Mouse (Mus musculus) neural tube, embryonic 12.5 days (tissue): ENCODE measurements around the gene Apip. TPM values are rescaled to one million over a fixed set of nuclear protein-coding genes. Genes with fewer than 3 reads are reported as not detected.

ENCODE experiments used
- ATAC-seq: fragments of 200-750 bp; cut with Nextera tagmentation; 2 replicates; pipeline ENCODE4 v1.8.0; 2017; ENCODE audit warnings: low read depth, mild to moderate bottlenecking, moderate TSS enrichment, moderate library complexity; ENCODE audit not compliant: low FRiP score
- H3K27ac ChIP-seq: fragments of 300-500 bp; sonication (generic); 2 replicates; pipeline ENCODE4 v1.5.1; 2016
- H3K27me3 ChIP-seq: fragments of 300-500 bp; sonication (generic); replicated peaks from 2 replicates; pipeline ENCODE4 v1.6.1; 2016; ENCODE audit warnings: mild to moderate bottlenecking
- H3K36me3 ChIP-seq: fragments of 300-500 bp; sonication (generic); 2 replicates; pipeline ENCODE4 v1.6.1; 2016; ENCODE audit warnings: mild to moderate bottlenecking
- H3K4me1 ChIP-seq: fragments of 300-500 bp; sonication (generic); 2 replicates; pipeline ENCODE4 v1.6.1; 2016
- H3K4me2 ChIP-seq: fragments of 300-500 bp; sonication (generic); replicated peaks from 2 replicates; pipeline ENCODE4 v1.6.1; 2016; ENCODE audit warnings: mild to moderate bottlenecking
- H3K4me3 ChIP-seq: fragments of 300-500 bp; sonication (generic); 2 replicates; pipeline ENCODE4 v1.5.1; 2016
- H3K9ac ChIP-seq: fragments of 300-500 bp; sonication (generic); 2 replicates; pipeline ENCODE4 v1.6.1; 2016; ENCODE audit warnings: mild to moderate bottlenecking
- H3K9me3 ChIP-seq: fragments of 300-500 bp; sonication (generic); 2 replicates; pipeline ENCODE4 v1.6.1; 2016; ENCODE audit warnings: mild to moderate bottlenecking
- whole genome bisulfite sequencing: fragments of 180-500 bp; shearing (Covaris S2); methylation state at CpG from one replicate; pipeline ENCODE4 v1.1.7; 2016; 5-methylcytosine and 5-hydroxymethylcytosine counted together
- polyA plus RNA-seq: library from polyadenylated mRNA; unstranded; fragments of >200 nt; fragmentation: Nextera tagmentation; extraction: Ambion mirVana; gene quantifications from 2 replicates; pipeline ENCODE4 v1.2.1, GENCODE M21; 2016

Gene Apip
- polyA plus RNA-seq, 1 experiment from 2014 or later, result 57.8 TPM

DNA sequence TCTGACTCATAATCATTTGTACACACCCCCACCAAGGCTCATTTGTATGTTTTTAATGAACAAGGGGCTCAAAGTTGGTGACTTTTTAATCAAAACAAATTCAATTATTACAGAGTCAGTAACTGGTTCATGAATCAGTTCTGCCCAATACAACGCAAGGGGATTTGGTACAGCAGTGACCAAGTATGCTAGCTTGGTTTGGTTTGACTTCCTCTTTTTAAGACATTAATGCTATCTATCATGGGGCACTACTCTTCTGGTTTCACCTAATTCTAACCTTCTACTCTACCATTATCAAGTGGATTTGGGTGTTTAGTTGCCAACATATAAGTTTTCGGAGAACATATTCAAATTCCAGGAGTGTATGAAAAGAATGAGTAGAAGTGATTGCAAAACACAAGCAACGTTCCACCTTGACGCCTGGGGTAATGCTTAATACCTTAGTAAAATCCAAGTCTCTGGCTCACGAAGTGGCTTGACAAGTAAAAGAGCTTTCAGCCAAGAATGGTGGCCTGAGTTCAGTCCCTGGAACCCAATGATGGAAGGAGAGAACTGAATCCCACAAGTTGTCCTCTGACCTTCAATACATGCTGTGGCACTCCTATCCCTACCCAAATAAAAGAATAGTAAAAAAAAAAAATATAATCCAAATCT is 3.6 kb upstream of the Apip start:
- H3K36me3 ChIP-seq, result no peaks in the 10 kb centered on the region
- H3K9ac ChIP-seq, result no peak overlapping the region
- no peak overlapping the region for H3K27ac ChIP-seq
- 97% methylated on average over 5 of the region's 5 CpGs for WGBS
- H3K4me3 ChIP-seq, result no peak overlapping the region
- no peaks in the 10 kb centered on the region for H3K27me3 ChIP-seq
- no peaks in the 10 kb centered on the region for H3K9me3 ChIP-seq
- no peak for ATAC-seq
- H3K4me1 ChIP-seq, result peaks cover 11% of the 10 kb centered on the region
- H3K4me2 ChIP-seq, result no peak overlapping the region

DNA sequence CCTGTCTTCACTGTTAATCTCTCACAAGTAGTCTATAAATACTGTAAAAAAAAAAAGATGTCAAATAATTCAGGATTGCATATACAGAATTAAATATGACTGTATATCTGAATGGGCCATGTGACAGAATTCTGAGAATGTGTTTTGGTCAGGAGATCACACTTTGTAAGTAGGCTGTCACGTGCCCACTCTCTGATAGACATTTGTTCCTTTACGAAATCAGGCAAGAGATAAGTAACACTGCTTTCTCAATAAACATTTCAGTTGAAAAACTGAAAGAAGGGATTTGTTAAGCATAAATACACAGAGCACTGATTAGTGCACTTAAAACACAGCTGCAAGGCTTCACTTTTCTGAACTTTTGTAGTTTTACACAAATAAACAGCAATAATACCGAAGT is 2.9 kb upstream of the Apip start:
- WGBS, result 85% methylated on average over 3 of the region's 3 CpGs
- H3K9me3 ChIP-seq, result no peaks in the 10 kb centered on the region
- no peak overlapping the region for H3K4me2 ChIP-seq
- no peaks in the 10 kb centered on the region for H3K36me3 ChIP-seq
- H3K27me3 ChIP-seq, result no peaks in the 10 kb centered on the region
- H3K4me1 ChIP-seq, result peaks cover 11% of the 10 kb centered on the region
- no peak overlapping the region for H3K27ac ChIP-seq
- no peak overlapping the region for H3K9ac ChIP-seq
- no peak overlapping the region for H3K4me3 ChIP-seq
- no peak for ATAC-seq

DNA sequence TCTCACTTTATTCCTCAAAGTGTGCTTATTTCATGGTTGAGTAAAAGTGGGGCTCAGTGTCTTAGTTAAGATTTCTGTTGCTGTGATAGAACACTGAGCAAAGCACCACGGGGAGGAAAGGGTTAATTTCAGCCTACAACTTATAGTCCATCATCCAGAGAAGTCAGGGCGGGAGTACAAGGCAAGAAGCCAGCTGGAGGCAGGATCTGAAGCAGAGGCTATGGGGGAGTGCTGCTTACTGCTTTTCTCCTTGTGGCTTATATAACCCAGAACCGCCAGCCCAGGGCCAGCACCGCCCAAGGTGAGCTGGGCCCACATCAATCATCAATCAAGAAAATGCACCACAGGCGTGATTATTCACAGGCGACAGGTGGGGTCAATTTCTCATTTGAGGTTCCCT is 7.6 kb downstream of the Apip start:
- H3K27ac ChIP-seq, result no peak overlapping the region
- ATAC-seq, result no peak
- no peaks in the 10 kb centered on the region for H3K4me1 ChIP-seq
- H3K4me3 ChIP-seq, result no peak overlapping the region
- no peaks in the 10 kb centered on the region for H3K9me3 ChIP-seq
- no peak overlapping the region for H3K9ac ChIP-seq
- 0 out of 2 replicates have a peak, but pooled peaks cover 3% of the 10 kb centered on the region for H3K36me3 ChIP-seq
- H3K27me3 ChIP-seq, result no peaks in the 10 kb centered on the region
- no peak overlapping the region for H3K4me2 ChIP-seq
- 72% methylated on average over 6 of the region's 6 CpGs for WGBS

DNA sequence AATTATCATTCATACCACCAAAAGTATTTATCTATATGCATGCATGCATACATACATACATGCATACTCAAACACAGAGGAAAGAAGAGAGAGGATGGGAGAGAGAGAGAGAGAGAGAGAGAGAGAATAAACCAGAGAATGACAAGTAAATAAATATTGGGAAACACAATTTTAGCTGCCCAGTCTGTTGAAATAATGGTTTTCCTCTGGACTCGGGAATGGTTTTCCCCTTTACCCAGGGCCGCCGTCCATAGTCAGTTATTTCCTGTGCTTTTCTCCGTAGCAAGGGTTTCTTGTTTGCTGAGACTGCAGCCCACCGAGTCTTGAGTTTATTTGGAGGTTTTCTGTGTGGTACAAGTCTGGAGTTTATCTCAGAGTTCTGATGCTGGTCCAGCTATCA is 8.2 kb downstream of the Apip start:
- Histone ChIP-seq H3K36me3 (0 out of 2 replicates have a peak, but pooled peaks cover 3% of the 10 kb centered on the region), H3K9me3 (no peaks in the 10 kb centered on the region), H3K27ac (no peak overlapping the region), H3K4me1 (no peaks in the 10 kb centered on the region), H3K27me3 (no peaks in the 10 kb centered on the region), H3K4me2 (no peak overlapping the region), H3K4me3 (no peak overlapping the region), H3K9ac (no peak overlapping the region)
- no peak for ATAC-seq
- WGBS, result 86% methylated on average over 5 of the region's 5 CpGs

DNA sequence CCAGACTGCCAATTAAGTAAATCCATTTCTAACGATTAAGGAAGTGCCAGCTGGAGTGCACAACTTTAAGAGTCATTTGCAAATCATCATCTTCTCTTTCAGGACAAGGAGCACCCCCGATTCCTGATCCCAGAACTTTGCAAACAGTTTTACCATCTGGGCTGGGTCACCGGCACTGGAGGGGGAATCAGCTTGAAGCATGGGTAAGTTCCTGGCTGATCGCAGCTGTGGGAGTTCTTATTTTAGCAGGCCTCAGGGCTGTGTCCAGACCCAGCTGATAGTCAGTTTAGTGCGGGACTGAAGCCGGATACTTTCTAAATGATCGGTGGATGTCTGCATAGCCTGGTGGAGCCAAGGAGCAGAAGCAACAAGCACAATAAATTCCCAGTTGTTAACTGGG is 9.4 kb downstream of the Apip start:
- no peak overlapping the region for H3K4me3 ChIP-seq
- H3K9me3 ChIP-seq, result no peaks in the 10 kb centered on the region
- H3K27me3 ChIP-seq, result no peaks in the 10 kb centered on the region
- H3K4me2 ChIP-seq, result no peak overlapping the region
- H3K4me1 ChIP-seq, result no peaks in the 10 kb centered on the region
- ATAC-seq, result no peak
- peaks cover 8% of the 10 kb centered on the region; the same call in 1 of the 2 replicates for H3K36me3 ChIP-seq
- H3K9ac ChIP-seq, result no peak overlapping the region
- no peak overlapping the region for H3K27ac ChIP-seq
- WGBS, result 82% methylated on average over 7 of the region's 7 CpGs

DNA sequence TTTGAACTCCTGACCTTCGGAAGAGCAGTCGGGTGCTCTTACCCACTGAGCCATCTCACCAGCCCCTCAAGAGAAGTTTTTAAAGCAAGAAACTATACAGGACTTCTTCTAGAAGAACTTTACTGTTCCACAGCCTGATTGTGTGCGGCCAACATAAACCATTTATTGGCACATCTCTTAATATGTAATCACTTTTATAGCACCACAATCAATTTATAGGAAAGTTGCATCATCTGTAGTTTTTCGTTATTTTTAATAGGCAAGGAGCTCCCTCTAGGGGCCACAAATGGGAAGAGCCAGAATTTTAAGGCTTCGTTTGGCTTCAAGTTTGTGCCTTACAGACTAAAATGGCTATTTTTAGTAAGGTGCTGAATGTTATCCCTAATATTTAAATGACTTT is 11.0 kb downstream of the Apip start:
- no peak overlapping the region for H3K9ac ChIP-seq
- H3K4me2 ChIP-seq, result no peak overlapping the region
- H3K4me1 ChIP-seq, result no peaks in the 10 kb centered on the region
- H3K4me3 ChIP-seq, result no peak overlapping the region
- H3K27me3 ChIP-seq, result no peaks in the 10 kb centered on the region
- no peaks in the 10 kb centered on the region for H3K9me3 ChIP-seq
- WGBS, result 69% methylated on average over 5 of the region's 5 CpGs
- peaks cover 20% of the 10 kb centered on the region; the same call in 1 of the 2 replicates for H3K36me3 ChIP-seq
- no peak overlapping the region for H3K27ac ChIP-seq
- ATAC-seq, result no peak

DNA sequence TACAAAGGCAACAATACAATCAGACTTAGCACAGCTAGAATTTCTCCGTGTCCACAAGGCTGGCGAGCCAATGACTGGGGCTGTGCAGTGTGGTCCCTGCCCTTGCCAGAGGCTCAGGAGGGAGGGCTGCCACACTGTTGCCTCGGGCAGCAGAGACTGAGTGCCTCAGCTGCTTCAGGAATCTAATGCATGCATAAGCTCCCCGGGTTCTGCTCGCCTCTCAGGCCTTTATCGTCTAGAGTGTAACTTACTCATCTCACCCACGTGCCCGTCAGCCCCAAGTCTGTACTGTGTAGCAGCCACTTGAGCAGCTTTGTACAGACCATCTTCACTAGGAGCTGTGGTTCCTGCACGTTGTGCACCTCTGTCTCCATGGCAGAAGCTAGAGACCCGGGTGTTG is 12.2 kb downstream of the Apip start:
- no peak overlapping the region for H3K4me2 ChIP-seq
- no peak overlapping the region for H3K4me3 ChIP-seq
- ATAC-seq, result no peak
- 72% methylated on average over 10 of the region's 10 CpGs for WGBS
- no peaks in the 10 kb centered on the region for H3K4me1 ChIP-seq
- H3K27me3 ChIP-seq, result no peaks in the 10 kb centered on the region
- peaks cover 18% of the 10 kb centered on the region; the same call in 1 of the 2 replicates for H3K36me3 ChIP-seq
- no peak overlapping the region for H3K9ac ChIP-seq
- H3K9me3 ChIP-seq, result no peaks in the 10 kb centered on the region
- H3K27ac ChIP-seq, result no peak overlapping the region

DNA sequence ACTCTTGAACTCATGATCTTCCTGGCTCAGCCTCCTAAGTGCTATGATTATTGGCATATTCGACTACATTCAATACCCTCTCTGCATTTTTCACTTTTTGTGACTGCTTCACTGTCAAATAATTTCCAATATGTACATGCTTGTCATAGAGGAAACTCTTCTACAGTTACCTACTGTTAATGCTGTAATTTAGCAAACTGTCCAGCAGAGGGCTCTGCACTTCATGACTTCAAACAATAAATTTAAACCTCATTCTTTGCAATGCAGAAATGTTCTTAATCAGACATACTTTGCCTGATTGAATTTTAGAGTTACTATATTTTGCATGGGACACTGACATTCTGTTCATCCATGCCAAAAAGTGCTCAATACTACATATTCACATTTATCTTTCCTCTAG is 13.0 kb downstream of the Apip start:
- Histone ChIP-seq H3K27me3 (no peaks in the 10 kb centered on the region), H3K36me3 (peaks cover 18% of the 10 kb centered on the region; the same call in 1 of the 2 replicates), H3K9me3 (no peaks in the 10 kb centered on the region), H3K4me1 (no peaks in the 10 kb centered on the region), H3K27ac (no peak overlapping the region), H3K4me2 (no peak overlapping the region), H3K4me3 (no peak overlapping the region), H3K9ac (no peak overlapping the region)
- WGBS, result 14% methylated on average over 1 of the region's 1 CpGs
- no peak for ATAC-seq

DNA sequence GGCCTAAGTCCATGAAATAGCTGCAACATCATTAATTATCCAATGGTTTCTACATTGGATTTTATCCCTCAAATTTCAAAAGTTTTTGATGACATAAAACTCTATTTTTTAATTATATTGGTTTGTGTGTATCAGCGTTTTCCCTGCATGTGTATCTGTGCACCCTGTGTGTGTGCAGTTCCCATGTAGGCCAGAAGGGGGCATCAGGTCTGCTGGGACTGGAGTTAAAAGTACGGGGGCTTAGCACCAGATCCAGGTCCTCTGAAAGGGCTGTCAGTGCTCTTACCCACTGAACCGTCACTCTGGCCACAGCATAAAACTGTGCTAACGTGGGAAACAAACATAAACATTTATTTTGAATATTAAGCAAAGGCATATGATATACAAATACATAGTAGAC is 14.6 kb downstream of the Apip start:
- Histone ChIP-seq H3K4me3 (no peak overlapping the region), H3K4me1 (no peaks in the 10 kb centered on the region), H3K9ac (no peak overlapping the region), H3K27me3 (no peaks in the 10 kb centered on the region), H3K9me3 (no peaks in the 10 kb centered on the region), H3K36me3 (peaks cover 20% of the 10 kb centered on the region; the same call in 1 of the 2 replicates), H3K27ac (no peak overlapping the region), H3K4me2 (no peak overlapping the region)
- WGBS, result 97% methylated on average over 4 of the region's 4 CpGs
- no peak for ATAC-seq

DNA sequence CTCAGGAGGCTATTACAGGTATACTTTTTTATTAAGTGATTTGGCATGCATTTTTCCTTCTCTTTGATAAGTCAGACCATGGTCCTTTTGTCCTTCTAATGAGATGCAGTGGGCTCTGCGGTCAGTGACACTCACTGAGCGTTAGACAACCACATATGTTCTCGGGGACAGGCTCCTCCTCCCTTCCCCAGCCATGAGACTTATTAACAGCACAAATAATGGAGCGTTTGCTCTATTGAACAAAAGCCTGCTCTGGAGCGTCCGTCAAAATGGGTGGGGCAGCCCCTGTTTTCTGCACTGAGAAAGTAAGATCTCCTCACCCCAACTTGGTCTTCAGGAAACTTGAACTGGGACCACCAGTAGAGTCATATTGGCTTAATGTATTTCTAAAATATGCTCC is 16.0 kb downstream of the Apip start:
- Histone ChIP-seq H3K36me3 (peaks cover 34% of the 10 kb centered on the region), H3K9me3 (no peaks in the 10 kb centered on the region), H3K4me3 (no peak overlapping the region), H3K9ac (no peak overlapping the region), H3K27ac (no peak overlapping the region), H3K4me1 (no peaks in the 10 kb centered on the region), H3K4me2 (no peak overlapping the region), H3K27me3 (no peaks in the 10 kb centered on the region)
- 57% methylated on average over 6 of the region's 6 CpGs for WGBS
- no peak for ATAC-seq

DNA sequence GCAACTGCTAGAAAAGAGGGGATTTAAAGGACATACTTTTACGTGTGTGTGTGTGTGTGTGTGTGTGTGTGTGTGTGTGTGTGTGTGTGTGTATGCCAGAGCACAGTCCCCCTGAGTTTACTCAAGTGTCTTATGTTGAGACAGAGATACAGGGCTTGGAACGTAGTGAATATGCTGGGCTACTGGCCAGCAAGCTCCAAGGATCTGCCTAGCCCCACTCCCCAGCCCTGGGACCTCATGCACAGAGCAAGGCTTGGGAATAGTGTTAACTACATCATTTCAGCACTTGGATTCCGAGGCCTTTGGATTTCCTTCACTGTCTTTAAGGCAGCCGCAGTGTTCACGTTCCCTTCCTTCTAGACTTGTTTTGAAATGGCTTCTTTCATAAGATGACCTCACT is 29.1 kb downstream of the Apip start:
- Histone ChIP-seq H3K4me2 (no peak overlapping the region), H3K36me3 (no peaks in the 10 kb centered on the region), H3K4me3 (no peak overlapping the region), H3K9ac (no peak overlapping the region), H3K27ac (no peak overlapping the region), H3K4me1 (no peaks in the 10 kb centered on the region), H3K9me3 (no peaks in the 10 kb centered on the region), H3K27me3 (no peaks in the 10 kb centered on the region)
- no peak for ATAC-seq
- 84% methylated on average over 5 of the region's 5 CpGs for WGBS

DNA sequence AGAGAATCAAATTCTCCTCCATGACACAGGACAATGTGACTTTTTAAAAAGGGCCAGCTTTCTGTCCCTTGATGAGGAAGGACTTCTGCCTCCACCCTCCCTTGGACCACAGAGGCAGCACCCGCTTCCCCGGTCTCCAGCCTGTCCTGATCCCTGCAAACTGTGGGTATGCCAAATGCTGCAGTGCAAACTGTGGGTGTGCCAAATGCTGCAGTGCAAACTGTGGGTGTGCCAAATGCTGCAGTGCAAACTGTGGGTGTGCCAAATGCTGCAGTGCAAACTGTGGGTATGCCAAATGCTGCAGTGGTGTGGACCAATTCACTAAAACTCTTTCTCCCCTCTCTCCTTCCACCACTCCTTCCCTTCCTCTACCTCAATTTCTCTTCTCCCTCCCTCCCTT is 32.7 kb downstream of the Apip start:
- H3K27ac ChIP-seq, result no peak overlapping the region
- 93% methylated on average over 2 of the region's 2 CpGs for WGBS

DNA sequence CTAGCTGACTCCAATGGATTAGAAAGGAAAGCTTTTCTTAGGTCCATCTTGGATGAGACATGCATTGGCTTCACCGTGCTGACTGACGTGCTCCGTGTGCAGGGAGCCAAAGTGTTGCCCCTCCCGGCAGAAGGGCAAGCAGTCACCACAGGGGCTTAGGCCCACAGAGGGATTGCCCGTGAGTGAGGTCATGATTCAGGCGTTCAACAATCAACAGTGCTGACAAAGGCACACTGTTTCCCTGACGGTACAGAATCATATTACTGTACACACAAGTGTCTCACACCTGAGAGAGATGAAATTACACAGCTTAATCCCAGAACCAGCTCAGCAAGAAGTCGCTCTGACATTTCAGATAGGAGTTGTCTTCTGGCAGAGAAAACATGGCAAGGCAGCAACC is 38.2 kb downstream of the Apip start:
- Histone ChIP-seq H3K4me3 (no peak overlapping the region), H3K9me3 (no peaks in the 10 kb centered on the region), H3K27ac (no peak overlapping the region), H3K4me2 (no peak overlapping the region), H3K27me3 (no peaks in the 10 kb centered on the region), H3K9ac (no peak overlapping the region), H3K36me3 (no peaks in the 10 kb centered on the region), H3K4me1 (no peaks in the 10 kb centered on the region)
- ATAC-seq, result no peak
- 68% methylated on average over 8 of the region's 8 CpGs for WGBS

More for the DNA sequence above, 32.7 kb downstream of the Apip start:
- Histone ChIP-seq H3K27me3 (no peaks in the 10 kb centered on the region), H3K9ac (no peak overlapping the region), H3K4me3 (no peak overlapping the region), H3K4me2 (no peak overlapping the region), H3K4me1 (no peaks in the 10 kb centered on the region), H3K36me3 (no peaks in the 10 kb centered on the region), H3K9me3 (no peaks in the 10 kb centered on the region)
- ATAC-seq, result no peak
